Mouse (Mus musculus) neural tube, embryonic 12.5 days (tissue): ENCODE results near the gene Car7. TPM values are rescaled to one million over a fixed set of nuclear protein-coding genes. Genes with fewer than 3 reads are reported as not detected.

ENCODE experiments used
- ATAC-seq: fragments of 200-750 bp; cut with Nextera tagmentation; 2 replicates; pipeline ENCODE4 v1.8.0; 2017; ENCODE audit warnings: low read depth, mild to moderate bottlenecking, moderate TSS enrichment, moderate library complexity; ENCODE audit not compliant: low FRiP score
- H3K27ac ChIP-seq: fragments of 300-500 bp; sonication (generic); 2 replicates; pipeline ENCODE4 v1.5.1; 2016
- H3K27me3 ChIP-seq: fragments of 300-500 bp; sonication (generic); replicated peaks from 2 replicates; pipeline ENCODE4 v1.6.1; 2016; ENCODE audit warnings: mild to moderate bottlenecking
- H3K36me3 ChIP-seq: fragments of 300-500 bp; sonication (generic); 2 replicates; pipeline ENCODE4 v1.6.1; 2016; ENCODE audit warnings: mild to moderate bottlenecking
- H3K4me1 ChIP-seq: fragments of 300-500 bp; sonication (generic); 2 replicates; pipeline ENCODE4 v1.6.1; 2016
- H3K4me2 ChIP-seq: fragments of 300-500 bp; sonication (generic); replicated peaks from 2 replicates; pipeline ENCODE4 v1.6.1; 2016; ENCODE audit warnings: mild to moderate bottlenecking
- H3K4me3 ChIP-seq: fragments of 300-500 bp; sonication (generic); 2 replicates; pipeline ENCODE4 v1.5.1; 2016
- H3K9ac ChIP-seq: fragments of 300-500 bp; sonication (generic); 2 replicates; pipeline ENCODE4 v1.6.1; 2016; ENCODE audit warnings: mild to moderate bottlenecking
- H3K9me3 ChIP-seq: fragments of 300-500 bp; sonication (generic); 2 replicates; pipeline ENCODE4 v1.6.1; 2016; ENCODE audit warnings: mild to moderate bottlenecking
- WGBS: fragments of 180-500 bp; shearing (Covaris S2); methylation state at CpG from one replicate; pipeline ENCODE4 v1.1.7; 2016; 5-methylcytosine and 5-hydroxymethylcytosine counted together
- polyA plus RNA-seq: library from polyadenylated mRNA; unstranded; fragments of >200 nt; fragmentation: Nextera tagmentation; extraction: Ambion mirVana; gene quantifications from 2 replicates; pipeline ENCODE4 v1.2.1, GENCODE M21; 2016

Gene Car7
- polyA plus RNA-seq, 1 experiment from 2014 or later: 1.3 TPM

DNA sequence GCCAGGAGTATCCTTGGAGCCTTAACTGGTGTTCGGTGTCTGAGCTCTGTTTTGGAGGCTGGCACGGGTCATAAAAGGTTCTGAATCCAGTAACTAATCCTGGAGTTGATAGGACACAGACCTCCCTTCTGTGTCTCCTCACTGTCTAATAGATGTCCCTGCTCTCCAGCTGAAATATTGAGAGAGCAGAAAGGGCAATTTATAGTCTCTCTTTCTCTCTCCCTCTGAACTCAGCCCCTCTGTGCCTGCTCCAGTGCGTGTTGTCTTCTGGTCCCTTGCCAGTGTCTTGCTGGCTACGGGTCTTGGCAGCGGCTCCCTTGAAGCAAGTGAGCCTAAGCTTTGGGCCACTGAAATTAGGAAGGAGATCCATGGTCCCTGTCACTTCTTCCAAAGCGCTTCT lies 63.2 kb downstream of the Car7 start:
- H3K27ac ChIP-seq: no peak overlapping the region
- H3K4me3 ChIP-seq: no peak overlapping the region
- 0 out of 2 replicates have a peak, but pooled peaks cover 9% of the 10 kb centered on the region for H3K4me1 ChIP-seq
- no peak for ATAC-seq
- H3K36me3 ChIP-seq: peaks cover 34% of the 10 kb centered on the region
- no peak overlapping the region for H3K4me2 ChIP-seq
- no peaks in the 10 kb centered on the region for H3K9me3 ChIP-seq
- H3K27me3 ChIP-seq: 0 out of 2 replicates have a peak, but pooled peaks cover 4% of the 10 kb centered on the region
- no peak overlapping the region for H3K9ac ChIP-seq
- 85% methylated on average over 6 of the region's 6 CpGs for WGBS

DNA sequence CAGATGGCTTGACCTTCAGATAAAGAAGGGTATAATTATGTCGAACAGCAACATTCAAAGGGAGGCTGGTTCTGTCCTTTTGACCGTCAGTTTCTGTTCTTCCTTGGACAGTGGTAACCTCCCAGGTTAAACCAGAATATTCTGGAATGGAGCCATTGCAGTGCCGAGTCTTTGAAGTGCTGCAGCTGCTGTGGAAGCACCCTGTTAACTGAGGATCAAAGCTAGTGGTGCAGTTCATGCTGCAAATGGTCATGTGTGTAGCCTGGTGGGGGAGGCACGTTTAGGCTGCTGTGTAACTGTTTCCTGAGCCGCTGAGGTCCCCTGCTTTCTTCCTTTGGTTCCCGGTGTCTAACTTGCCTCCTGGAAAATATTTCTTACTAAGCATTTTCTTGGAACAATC lies 64.0 kb downstream of the Car7 start:
- Histone ChIP-seq H3K4me3 (no peak overlapping the region), H3K27me3 (0 out of 2 replicates have a peak, but pooled peaks cover 4% of the 10 kb centered on the region), H3K4me2 (no peak overlapping the region), H3K27ac (no peak overlapping the region), H3K4me1 (0 out of 2 replicates have a peak, but pooled peaks cover 8% of the 10 kb centered on the region), H3K9ac (no peak overlapping the region), H3K36me3 (peaks cover 33% of the 10 kb centered on the region), H3K9me3 (no peaks in the 10 kb centered on the region)
- ATAC-seq: no peak
- 63% methylated on average over 6 of the region's 6 CpGs for WGBS

Other genes starting within 250 kb of the Car7 start
- not detected in 2 replicates for gene Cmtm2a, start 241.5 kb upstream of the Car7 start, polyA plus RNA-seq
- not detected in 2 replicates for gene Gm45711, start 224.6 kb upstream of the Car7 start, polyA plus RNA-seq
- gene Cmtm1, start 224.5 kb upstream of the Car7 start, polyA plus RNA-seq: not detected in 2 replicates
- gene Gm11020, start 213.1 kb upstream of the Car7 start, polyA plus RNA-seq: not detected in 2 replicates
- gene Cmtm2b, start 212.5 kb upstream of the Car7 start, polyA plus RNA-seq: not detected in 2 replicates
- 73.6 and 76.8 TPM in 2 replicates for gene Cmtm3, start 195.3 kb upstream of the Car7 start, polyA plus RNA-seq
- 2.3 and 2.7 TPM in 2 replicates for gene Cmtm4, start 138.9 kb upstream of the Car7 start, polyA plus RNA-seq
- 114 and 130 TPM in 2 replicates for gene Dync1li2, start 91.6 kb upstream of the Car7 start, polyA plus RNA-seq
- 0.18 and 0.27 TPM in 2 replicates for gene Terb1, start 24.8 kb upstream of the Car7 start, polyA plus RNA-seq
- 112 and 124 TPM in 2 replicates for gene Nae1, start 52 bp upstream of the Car7 start, polyA plus RNA-seq
- gene Pdp2, start 56.8 kb downstream of the Car7 start, polyA plus RNA-seq: 17.2 and 17.5 TPM in 2 replicates
- gene Cdh16, start 89.7 kb downstream of the Car7 start, polyA plus RNA-seq: not detected in 2 replicates
- gene Rrad, start 96.6 kb downstream of the Car7 start, polyA plus RNA-seq: 3.5 and 6.0 TPM in 2 replicates
- 118 and 122 TPM in 2 replicates for gene Ciao2b, start 107.3 kb downstream of the Car7 start, polyA plus RNA-seq
- not detected in 2 replicates for gene Ces2a, start 199.3 kb downstream of the Car7 start, polyA plus RNA-seq